ENCODE assay signal across 13 mouse cellular contexts in the genomic region with DNA sequence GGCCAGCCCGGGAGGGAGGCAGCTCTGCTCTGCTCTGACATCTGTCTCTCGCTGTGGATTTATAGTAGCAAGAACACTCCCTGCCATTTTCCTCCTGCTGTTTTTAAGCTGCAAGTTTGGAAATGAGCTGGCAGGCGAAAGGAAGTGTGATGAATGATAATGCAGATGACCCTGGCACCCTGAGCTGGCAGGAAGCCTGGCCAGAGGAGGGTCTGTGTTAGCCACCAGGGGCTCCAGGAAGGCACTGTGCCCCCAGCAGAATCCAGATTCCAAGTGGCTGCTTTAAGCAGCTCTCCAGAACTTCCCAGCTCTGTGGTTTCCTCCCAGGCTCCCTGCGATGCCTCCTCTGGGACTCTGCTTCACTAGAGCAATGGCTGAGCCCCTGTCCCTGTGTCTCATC. TPM values are rescaled to one million over a fixed set of nuclear protein-coding genes. Genes with fewer than 3 reads are reported as not detected.
DNase-seq lines count a peak whose midpoint lies in the region; ATAC-seq and TF ChIP-seq lines count a peak whose summit lies in the region.
"Had no signal": no experiment of that assay in that cellular context is flagged by ENCODE, and none has a peak within 500 bp of the region (broad histone marks: within the 10 kb centered on the region; RNA-seq: fewer than 3 reads in every experiment).

No protein-coding gene starts in this region.

- H3K27ac ChIP-seq in forebrain, embryonic 15.5 days (replicated peaks) = peak overlapping the region; percentile 34; the same call in 1 of the 2 replicates
- H3K27ac ChIP-seq in forebrain, embryonic 11.5 days (ENCODE audit: low read depth, low read length) = no peak overlapping the region
- peak overlapping the region; percentile 19; the same call in 1 of the 2 replicates for H3K27ac ChIP-seq in left cerebral cortex, adult 2 months
- no peak overlapping the region for H3K27ac ChIP-seq in limb, embryonic 13.5 days
- no peak overlapping the region for H3K27ac ChIP-seq in embryonic facial prominence, embryonic 10.5 days (replicated peaks)
- H3K27ac ChIP-seq: limb, embryonic 15.5 days; macrophage had no signal

- no peak overlapping the region for H3K4me3 ChIP-seq in forebrain, embryonic 15.5 days
- H3K4me3 ChIP-seq in forebrain, embryonic 11.5 days (ENCODE audit: low read depth, low read length) = no peak overlapping the region
- no peak overlapping the region for H3K4me3 ChIP-seq in left cerebral cortex, adult 2 months
- H3K4me3 ChIP-seq in limb, embryonic 13.5 days = no peak overlapping the region
- no peak overlapping the region for H3K4me3 ChIP-seq in embryonic facial prominence, embryonic 10.5 days
- H3K4me3 ChIP-seq: limb, embryonic 15.5 days had no signal

- no peaks in the 10 kb centered on the region for H3K36me3 ChIP-seq in forebrain, embryonic 15.5 days
- no peaks in the 10 kb centered on the region for H3K36me3 ChIP-seq in forebrain, embryonic 11.5 days (ENCODE audit: control insufficient read depth, insufficient read depth, low read length)
- H3K36me3 ChIP-seq in limb, embryonic 13.5 days = peaks cover 26% of the 10 kb centered on the region
- H3K36me3 ChIP-seq in embryonic facial prominence, embryonic 10.5 days (replicated peaks) = peaks cover 15% of the 10 kb centered on the region; the same call in 1 of the 2 replicates

- no peak for TF ChIP-seq CTCF in left cerebral cortex, adult 2 months (IDR thresholded peaks at IDR 0.05)

- H3K27me3 ChIP-seq in forebrain, embryonic 15.5 days = no peaks in the 10 kb centered on the region
- no peaks in the 10 kb centered on the region for H3K27me3 ChIP-seq in forebrain, embryonic 11.5 days (ENCODE audit: control insufficient read depth, insufficient read depth, low read length)
- no peaks in the 10 kb centered on the region for H3K27me3 ChIP-seq in limb, embryonic 13.5 days
- no peaks in the 10 kb centered on the region for H3K27me3 ChIP-seq in embryonic facial prominence, embryonic 10.5 days (replicated peaks; ENCODE audit: low read depth, poor library complexity, severe bottlenecking)
- H3K27me3 ChIP-seq: limb, embryonic 15.5 days had no signal

- no peak overlapping the region for H3K4me2 ChIP-seq in forebrain, embryonic 15.5 days (replicated peaks)
- no peak overlapping the region for H3K4me2 ChIP-seq in forebrain, embryonic 11.5 days (ENCODE audit: low read depth, low read length, severe bottlenecking)
- no peak overlapping the region for H3K4me2 ChIP-seq in limb, embryonic 13.5 days (replicated peaks)
- H3K4me2 ChIP-seq: limb, embryonic 15.5 days had no signal

- no peak for DNase-seq in forebrain, embryonic 11.5 days (ENCODE audit: low spot score)
- DNase-seq in left cerebral cortex, adult 2 months (ENCODE audit: extremely low spot score in 1 of 2, low spot score in 2 of 2) = no peak
- DNase-seq in left cerebral cortex, postnatal 14 days (ENCODE audit: low spot score in 2 of 2) = no peak
- peak; percentile 14 for DNase-seq in CD4-positive helper T cell, adult 2 months (ENCODE audit: low read depth, low spot score)
- no peak for DNase-seq in right cerebral cortex, adult 18-20 months
- no peak for DNase-seq in embryonic facial prominence, embryonic 10.5 days (ENCODE audit: low spot score)
- DNase-seq: adrenal gland, adult 8-10 months; heart, postnatal 10 days; retina, postnatal 1 day had no signal

- H3K9ac ChIP-seq in forebrain, embryonic 15.5 days (replicated peaks) = no peak overlapping the region
- no peak overlapping the region for H3K9ac ChIP-seq in forebrain, embryonic 11.5 days (ENCODE audit: low read length)
- H3K9ac ChIP-seq in limb, embryonic 13.5 days = peak overlapping the region; percentile 31
- H3K9ac ChIP-seq: limb, embryonic 15.5 days had no signal

- no peak for ATAC-seq in forebrain, embryonic 15.5 days (replicated peaks)
- ATAC-seq in forebrain, embryonic 11.5 days (replicated peaks; ENCODE audit: low FRiP score) = no peak
- no peak for ATAC-seq in limb, embryonic 13.5 days (ENCODE audit: low FRiP score, low read depth)

- no peaks in the 10 kb centered on the region for H3K9me3 ChIP-seq in forebrain, embryonic 15.5 days
- no peaks in the 10 kb centered on the region for H3K9me3 ChIP-seq in forebrain, embryonic 11.5 days (ENCODE audit: control insufficient read depth, low read length)
- H3K9me3 ChIP-seq in limb, embryonic 13.5 days = no peaks in the 10 kb centered on the region
- no peaks in the 10 kb centered on the region for H3K9me3 ChIP-seq in embryonic facial prominence, embryonic 10.5 days
- H3K9me3 ChIP-seq: limb, embryonic 15.5 days had no signal

- H3K4me1 ChIP-seq in forebrain, embryonic 15.5 days = peaks cover 15% of the 10 kb centered on the region
- no peaks in the 10 kb centered on the region for H3K4me1 ChIP-seq in forebrain, embryonic 11.5 days (replicated peaks; ENCODE audit: control insufficient read depth, insufficient read depth, low read length)
- H3K4me1 ChIP-seq in limb, embryonic 13.5 days = peaks cover 20% of the 10 kb centered on the region
- peaks cover 30% of the 10 kb centered on the region for H3K4me1 ChIP-seq in embryonic facial prominence, embryonic 10.5 days

- intact Hi-C loops in left cerebral cortex, adult 2 months (cut with DNase I) = loop anchor here (10.0 kb wide), 2 partner anchors 499 to 699 kb away; no protein-coding TSS in a partner anchor
- intact Hi-C loops in left cerebral cortex, postnatal 14 days (cut with DNase I) = loop anchor here (5.0 to 10.0 kb wide), 2 partner anchors 371 to 469 kb away; partner anchors contain the start of gene Gm10273

- WGBS in forebrain, embryonic 15.5 days = 57% methylated on average over 4 of the region's 4 CpGs
- WGBS in forebrain, embryonic 11.5 days = 71% methylated on average over 4 of the region's 4 CpGs
- 28% methylated on average over 4 of the region's 4 CpGs for WGBS in limb, embryonic 13.5 days
- 70% methylated on average over 4 of the region's 4 CpGs for WGBS in embryonic facial prominence, embryonic 10.5 days

RNA-seq across cellular contexts. Expression of gene Dnajb12, which starts 15.7 kb away (rescaled TPM):
- 16.9 and 17.5 TPM in 2 replicates for polyA plus RNA-seq in forebrain, embryonic 15.5 days (2015; fragmentation: Nextera tagmentation; extraction: Ambion mirVana)
- 25.3 and 26.5 TPM in 2 replicates for polyA plus RNA-seq in forebrain, embryonic 11.5 days (2014; fragmentation: Nextera tagmentation; extraction: Ambion mirVana)
- total RNA-seq in left cerebral cortex, adult 2 months (2021) = 10 to 100 TPM; 50.6 to 52.2 TPM
- total RNA-seq in left cerebral cortex, postnatal 14 days (2021) = 10 to 100 TPM; 46.3 to 50.6 TPM
- polyA plus RNA-seq in limb, embryonic 13.5 days (2015; fragmentation: Nextera tagmentation; extraction: Ambion mirVana) = 19.3 and 20.1 TPM in 2 replicates
- 27.0 TPM in 2 replicates for polyA plus RNA-seq in embryonic facial prominence, embryonic 10.5 days (2016; fragmentation: Nextera tagmentation; extraction: Ambion mirVana)

Comparison
In these comparisons a context has a peak if more than half of its experiments do, and no peak if none do; other contexts are left out.
1. H3K27ac ChIP-seq: peak in forebrain, embryonic 15.5 days (single experiment) and left cerebral cortex, adult 2 months (single experiment); none in forebrain, embryonic 11.5 days (single experiment), limb, embryonic 13.5 days (single experiment) and embryonic facial prominence, embryonic 10.5 days (single experiment).